ENCODE assay signal across 7 mouse cellular contexts in the genomic region with DNA sequence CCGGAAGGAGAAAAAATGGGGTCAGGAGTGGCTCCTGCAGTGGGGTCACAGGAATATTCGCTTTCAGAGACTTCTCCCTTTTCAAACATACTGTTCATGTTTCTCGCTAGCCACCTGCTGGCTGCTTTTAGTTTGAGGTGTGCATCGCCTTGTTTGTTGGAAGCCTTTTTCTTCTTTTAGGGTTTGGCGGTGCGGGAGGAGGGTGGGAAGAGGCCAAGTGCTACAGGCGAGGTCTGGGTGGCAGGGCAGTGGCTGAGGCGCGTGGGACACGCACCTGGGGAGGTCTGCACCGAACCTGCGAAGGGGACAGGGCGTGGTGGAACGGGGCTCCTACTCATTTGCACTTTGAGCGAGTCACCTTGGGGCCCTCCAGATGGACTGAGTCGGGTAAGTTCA. TPM values are rescaled to one million over a fixed set of nuclear protein-coding genes. Genes with fewer than 3 reads are reported as not detected.
DNase-seq lines count a peak whose midpoint lies in the region; ATAC-seq and TF ChIP-seq lines count a peak whose summit lies in the region.

No protein-coding gene starts in this region.

- no peak for DNase-seq in testis, postnatal 14 days (ENCODE audit: low spot score)
- peak; percentile 44 for DNase-seq in cerebellum, adult 9-10 months
- DNase-seq in hindbrain, embryonic 14.5 days (ENCODE audit: low spot score): peak; percentile 54
- peak; percentile 39 for DNase-seq in liver
- DNase-seq in right cerebral cortex, postnatal 4 days: no peak

- TF ChIP-seq CTCF in testis, adult 2 months (IDR thresholded peaks at IDR 0.05; ENCODE audit: control insufficient read depth, insufficient read depth, insufficient replicate concordance, low read depth, low read length): no peak

- H3K4me2 ChIP-seq in hindbrain, embryonic 14.5 days (replicated peaks): peak overlapping the region; percentile 74
- H3K4me2 ChIP-seq in neural tube, embryonic 13.5 days: peak overlapping the region; percentile 80

- H3K4me3 ChIP-seq in testis, adult 2 months (ENCODE audit: control insufficient read depth, low read depth, low read length): peak overlapping the region; percentile 70
- H3K4me3 ChIP-seq in hindbrain, embryonic 14.5 days (replicated peaks; ENCODE audit: low read length): peak overlapping the region; percentile 73
- peak overlapping the region; percentile 86 for H3K4me3 ChIP-seq in neural tube, embryonic 13.5 days

- WGBS in hindbrain, embryonic 14.5 days: 5% methylated on average over 16 of the region's 16 CpGs
- 4% methylated on average over 16 of the region's 16 CpGs for WGBS in neural tube, embryonic 13.5 days

- no peak overlapping the region for H3K27ac ChIP-seq in testis, adult 2 months (ENCODE audit: control insufficient read depth, insufficient read depth, low read depth, low read length)
- H3K27ac ChIP-seq in hindbrain, embryonic 14.5 days: peak overlapping the region; percentile 84
- peak overlapping the region; percentile 92 for H3K27ac ChIP-seq in neural tube, embryonic 13.5 days (replicated peaks)

- H3K9ac ChIP-seq in hindbrain, embryonic 14.5 days: peak overlapping the region; percentile 75
- H3K9ac ChIP-seq in neural tube, embryonic 13.5 days: peak overlapping the region; percentile 80

- peaks cover 10% of the 10 kb centered on the region for H3K4me1 ChIP-seq in testis, adult 2 months (ENCODE audit: control insufficient read depth, insufficient read depth, low read length)
- peaks cover 12% of the 10 kb centered on the region; the same call in 1 of the 2 replicates for H3K4me1 ChIP-seq in hindbrain, embryonic 14.5 days (replicated peaks; ENCODE audit: control insufficient read depth, insufficient read depth, low read length)
- H3K4me1 ChIP-seq in neural tube, embryonic 13.5 days (replicated peaks): peaks cover 13% of the 10 kb centered on the region

- no peaks in the 10 kb centered on the region for H3K36me3 ChIP-seq in testis, adult 2 months (ENCODE audit: control insufficient read depth, insufficient read depth, low read length)
- H3K36me3 ChIP-seq in hindbrain, embryonic 14.5 days (replicated peaks; ENCODE audit: control insufficient read depth, insufficient read depth): peaks cover 17% of the 10 kb centered on the region
- peaks cover 28% of the 10 kb centered on the region for H3K36me3 ChIP-seq in neural tube, embryonic 13.5 days

- no peaks in the 10 kb centered on the region for H3K9me3 ChIP-seq in hindbrain, embryonic 14.5 days (ENCODE audit: control insufficient read depth, low read length)
- H3K9me3 ChIP-seq in neural tube, embryonic 13.5 days: peaks cover 15% of the 10 kb centered on the region

- TF ChIP-seq POLR2A in testis, adult 2 months (IDR thresholded peaks at IDR 0.05; ENCODE audit: control insufficient read depth, low read depth, low read length): no peak

- no peaks in the 10 kb centered on the region; the same call in 1 of the 2 replicates for H3K27me3 ChIP-seq in testis, adult 2 months (ENCODE audit: control insufficient read depth, insufficient read depth, low read length)
- H3K27me3 ChIP-seq in hindbrain, embryonic 14.5 days (ENCODE audit: control insufficient read depth, insufficient read depth, low read length): no peaks in the 10 kb centered on the region
- H3K27me3 ChIP-seq in neural tube, embryonic 13.5 days: 0 out of 2 replicates have a peak, but pooled peaks cover 3% of the 10 kb centered on the region

- no peak for ATAC-seq in hindbrain, embryonic 14.5 days (ENCODE audit: low FRiP score)
- peak; percentile 12 for ATAC-seq in neural tube, embryonic 13.5 days (ENCODE audit: low read depth)

RNA-seq across cellular contexts. Expression of a gene that starts 0.8 kb away (rescaled TPM):
- polyA plus RNA-seq in testis, adult 2 months (2012; rRNA removed): 1.2 TPM in 2 replicates
- polyA plus RNA-seq in hindbrain, embryonic 14.5 days (2014; fragmentation: Nextera tagmentation; extraction: Ambion mirVana): 3.9 and 4.0 TPM in 2 replicates
- polyA plus RNA-seq in neural tube, embryonic 13.5 days (2015; fragmentation: Nextera tagmentation; extraction: Ambion mirVana): 6.7 and 7.4 TPM in 2 replicates

RNA-seq across cellular contexts. Expression of a gene that starts 0.8 kb away (rescaled TPM):
- 18.0 and 19.5 TPM in 2 replicates for polyA plus RNA-seq in testis, adult 2 months (2012; rRNA removed)
- polyA plus RNA-seq in hindbrain, embryonic 14.5 days (2014; fragmentation: Nextera tagmentation; extraction: Ambion mirVana): 36.2 and 38.9 TPM in 2 replicates
- polyA plus RNA-seq in neural tube, embryonic 13.5 days (2015; fragmentation: Nextera tagmentation; extraction: Ambion mirVana): 22.9 and 26.9 TPM in 2 replicates

RNA-seq across cellular contexts. Expression of a gene that starts 11.2 kb away (rescaled TPM):
- 29.7 and 35.2 TPM in 2 replicates for polyA plus RNA-seq in testis, adult 2 months (2012; rRNA removed)
- polyA plus RNA-seq in hindbrain, embryonic 14.5 days (2014; fragmentation: Nextera tagmentation; extraction: Ambion mirVana): 30.7 and 31.6 TPM in 2 replicates
- polyA plus RNA-seq in neural tube, embryonic 13.5 days (2015; fragmentation: Nextera tagmentation; extraction: Ambion mirVana): 34.2 and 42.7 TPM in 2 replicates

Comparison
In these comparisons a context has a peak if more than half of its experiments do, and no peak if none do; other contexts are left out.
1. DNase-seq: peak in cerebellum, adult 9-10 months (single experiment), hindbrain, embryonic 14.5 days (single experiment) and liver (single experiment); none in testis, postnatal 14 days (single experiment) and right cerebral cortex, postnatal 4 days (single experiment).
2. Peak in every context shown above with its lines, with median percentiles within 50 percentile points of each other: H3K4me3 ChIP-seq.